Mouse (Mus musculus) T-helper 1 cell (primary cell): Measurements from ENCODE around the gene Olfr695.
"Not testable (repeated sequence)": the region's sequence is repeated elsewhere in the genome, so short reads cannot be mapped to it uniquely, and the experiment has no call there.

Source experiments
- in situ Hi-C: fragments of 300-600 bp; cut with MboI, MseI; formaldehyde crosslinking; loops from one replicate; pipeline ENCODE4 v1.15.1; 2025; ENCODE audit warnings: high pct_unique_total_duplicates

Gene Olfr695

DNA sequence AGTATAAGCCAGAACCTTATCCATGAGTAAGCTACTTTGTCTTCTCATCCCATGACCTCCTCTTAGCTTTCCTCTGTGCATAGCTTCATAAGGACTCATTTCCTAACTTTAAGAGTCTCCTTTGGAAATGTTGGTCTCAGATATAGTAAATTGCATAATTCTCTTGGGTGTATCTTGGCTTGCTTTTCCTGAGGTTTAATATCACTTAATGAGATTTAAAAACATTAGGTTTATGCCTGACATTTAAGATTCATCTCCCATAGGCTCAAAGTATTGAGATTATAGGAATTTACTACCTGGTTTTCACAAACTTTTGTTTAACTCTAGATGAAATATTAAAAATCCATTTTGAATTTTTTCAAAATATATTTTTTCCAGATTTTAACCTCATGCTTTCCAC is at the start of gene Olfr695:
TSS of gene Olfr695 (minus strand) at position 101 of the 400 bp plus-strand sequence.
- in situ Hi-C loops = no loop called here

DNA sequence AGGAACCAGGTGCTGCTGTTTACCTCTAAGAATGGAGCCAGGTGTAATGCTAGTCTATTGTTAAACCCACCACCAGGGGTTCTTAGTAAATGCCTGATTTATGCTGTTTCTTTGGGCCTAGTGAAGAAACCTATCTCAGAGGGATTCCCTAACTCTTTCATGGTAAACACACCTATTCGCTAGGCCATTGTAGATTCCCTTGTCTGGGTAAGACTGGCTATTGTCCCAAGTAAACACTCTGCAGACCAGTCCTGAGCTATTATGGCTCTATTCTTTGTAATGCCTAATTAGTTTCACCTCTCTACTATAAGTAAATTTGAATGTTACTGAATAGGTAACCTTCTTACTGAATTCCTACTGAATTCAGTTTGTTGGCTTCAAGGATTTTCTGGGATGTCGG is 44.8 kb upstream of the Olfr695 start:
- in situ Hi-C loops = not testable (repeated sequence)

GRCm38 (mm10) chr7:106758800-106759199 is 42.6 kb upstream of the Olfr695 start:
- in situ Hi-C loops = no loop called here

DNA sequence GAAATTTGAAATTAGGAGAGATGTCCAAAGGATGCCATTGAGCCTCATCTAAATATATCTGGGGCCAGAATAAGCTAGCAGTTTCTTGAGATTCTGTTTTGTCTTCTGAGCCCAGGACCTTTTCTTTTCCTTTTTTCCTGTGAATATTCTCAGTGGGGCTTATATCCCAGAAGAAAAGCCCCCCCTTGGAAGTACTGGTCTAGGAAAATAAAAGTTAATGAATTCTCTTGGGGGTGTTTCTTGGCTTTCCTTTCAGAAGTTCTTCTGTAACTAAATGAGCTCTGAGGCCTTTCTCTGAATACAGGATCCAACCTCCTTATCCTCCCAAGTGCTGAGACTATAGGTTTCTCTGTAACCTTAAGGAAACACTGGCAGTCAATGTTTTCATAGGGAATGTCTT is 39.1 kb upstream of the Olfr695 start, which contains the start of gene Olfr698:
TSS of gene Olfr698 (minus strand) at position 101 of the 400 bp plus-strand sequence.
- in situ Hi-C loops = no loop called here

DNA sequence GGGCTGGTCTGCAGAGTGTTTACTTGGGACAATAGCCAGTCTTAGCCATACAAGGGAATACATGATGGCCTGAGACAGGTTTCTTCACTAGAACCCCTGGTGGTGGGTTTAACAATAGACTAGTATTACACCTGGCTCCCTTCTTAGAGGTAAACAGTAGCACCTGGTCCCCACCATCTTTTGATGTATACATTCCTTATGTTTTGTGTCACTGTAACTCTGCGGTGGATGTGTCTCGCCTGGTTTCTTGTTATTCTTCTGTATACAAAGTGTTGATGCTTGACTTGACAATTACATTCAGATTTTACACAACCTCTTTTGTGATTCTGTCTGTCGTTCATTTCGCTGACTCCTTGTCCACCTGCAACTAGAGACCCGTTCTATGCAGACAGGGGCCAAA is 29.6 kb upstream of the Olfr695 start:
- in situ Hi-C loops = no loop called here

- in situ Hi-C loops = no loop called here
Measured at GRCm38 (mm10) chr7:106742343-106742742, 26.1 kb upstream of the Olfr695 start, which contains the start of gene Olfr697. TSS of gene Olfr697 (minus strand) at chr7:106742443.

DNA sequence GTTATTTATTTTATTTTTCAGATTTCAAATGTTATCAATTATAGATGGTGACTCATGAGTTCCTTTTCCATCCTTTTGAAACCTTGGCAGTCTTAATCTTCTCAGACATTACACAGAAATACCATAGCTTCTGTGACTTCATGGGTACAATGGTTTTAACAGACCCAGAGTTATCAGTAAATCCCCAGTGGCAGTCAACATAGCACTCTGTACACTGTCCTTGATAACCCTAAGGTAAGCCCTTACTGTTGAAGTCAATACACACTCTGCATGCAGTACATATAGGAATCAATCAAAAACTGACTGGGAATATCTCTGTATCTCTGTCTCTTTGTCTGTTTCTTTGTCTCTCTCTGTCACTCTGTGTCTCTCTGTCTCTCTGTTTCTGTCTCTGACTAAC is 20.8 kb upstream of the Olfr695 start:
- in situ Hi-C loops = no loop called here

DNA sequence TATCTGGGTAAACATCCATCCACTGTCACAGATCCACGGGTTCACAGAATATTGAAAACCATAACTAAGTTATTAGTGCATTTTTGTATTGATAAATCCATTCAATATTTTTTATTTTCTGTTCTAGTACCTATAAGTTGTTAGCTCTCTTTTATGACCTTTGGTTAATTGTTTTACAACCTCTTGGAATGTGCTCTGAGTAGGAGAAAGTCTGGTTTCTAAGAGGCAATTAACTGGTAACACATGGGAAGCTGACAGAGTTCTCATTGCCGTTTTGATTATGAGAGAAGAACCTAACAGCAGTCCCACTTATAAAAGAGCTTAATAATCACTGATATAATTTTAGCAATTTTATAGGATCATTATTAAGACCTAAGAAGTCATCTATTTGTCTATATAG is 17.5 kb upstream of the Olfr695 start:
- in situ Hi-C loops = no loop called here

GRCm38 (mm10) chr7:106725654-106726053 is 9.5 kb upstream of the Olfr695 start:
- in situ Hi-C loops = not testable (repeated sequence)

- in situ Hi-C loops = no loop called here
Measured at GRCm38 (mm10) chr7:106711463-106711862, 4.7 kb downstream of the Olfr695 start.

DNA sequence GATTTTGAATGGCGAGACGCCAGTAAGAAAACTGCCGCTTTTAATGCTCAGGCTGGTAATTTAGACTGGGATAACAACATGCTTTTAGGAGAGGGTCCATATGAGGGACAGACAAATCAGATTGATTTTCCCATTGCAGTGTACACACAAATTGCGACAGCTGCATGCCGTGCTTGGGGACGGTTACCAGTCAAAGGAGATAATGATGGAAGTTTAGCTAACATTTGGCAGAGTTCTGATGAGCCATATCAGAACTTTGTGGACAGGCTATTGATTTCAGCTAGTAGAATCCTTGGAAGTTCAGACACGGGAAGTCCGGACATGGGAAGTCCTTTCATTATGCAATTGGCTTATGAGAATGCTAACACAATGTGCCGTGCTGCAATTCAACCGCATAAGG is 8.5 kb downstream of the Olfr695 start:
- in situ Hi-C loops = not testable (repeated sequence)

DNA sequence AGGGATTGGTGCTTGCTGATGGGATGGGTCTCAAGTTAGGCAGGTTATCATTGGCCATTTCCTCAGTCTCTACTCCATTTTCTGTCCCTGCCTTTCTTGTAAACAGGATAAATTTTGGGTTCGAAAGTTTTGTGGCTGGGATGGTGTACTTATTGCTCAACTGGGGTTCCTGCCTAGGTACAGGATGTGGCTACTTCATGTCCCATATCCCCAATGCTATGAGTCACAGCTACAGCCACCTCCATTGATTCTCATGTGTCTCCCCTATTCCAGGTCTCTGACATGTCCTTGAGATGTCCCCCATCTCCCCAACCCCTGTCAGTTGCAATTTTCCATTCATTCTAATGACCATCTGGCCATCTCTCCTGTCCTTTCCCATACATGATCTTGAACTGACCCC is 19.3 kb downstream of the Olfr695 start:
- in situ Hi-C loops = no loop called here

GRCm38 (mm10) chr7:106692976-106693375 is 23.2 kb downstream of the Olfr695 start:
- in situ Hi-C loops = no loop called here

DNA sequence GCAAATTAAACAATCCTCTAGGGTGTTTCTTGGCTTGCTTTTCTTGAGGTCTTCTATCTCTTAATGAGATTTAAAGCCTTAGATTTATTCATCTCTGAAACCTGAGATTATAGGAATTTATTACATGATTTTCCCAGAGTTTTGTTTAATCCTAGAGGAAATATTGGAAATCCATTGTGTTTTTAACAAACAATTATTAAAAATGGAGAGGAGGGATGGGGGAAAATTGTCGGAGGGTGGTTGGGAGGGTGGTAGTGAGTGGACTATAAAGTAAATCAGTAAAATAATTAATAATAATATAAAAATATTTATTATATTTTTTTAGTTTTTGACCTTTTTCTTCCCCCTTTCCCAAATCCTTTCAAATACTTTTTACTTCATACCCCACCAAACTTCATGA is 24.5 kb downstream of the Olfr695 start, which contains the start of gene Olfr694:
TSS of gene Olfr694 (minus strand) at position 101 of the 400 bp plus-strand sequence.
- in situ Hi-C loops = no loop called here

GRCm38 (mm10) chr7:106685382-106685781 is 30.8 kb downstream of the Olfr695 start:
- in situ Hi-C loops = no loop called here

DNA sequence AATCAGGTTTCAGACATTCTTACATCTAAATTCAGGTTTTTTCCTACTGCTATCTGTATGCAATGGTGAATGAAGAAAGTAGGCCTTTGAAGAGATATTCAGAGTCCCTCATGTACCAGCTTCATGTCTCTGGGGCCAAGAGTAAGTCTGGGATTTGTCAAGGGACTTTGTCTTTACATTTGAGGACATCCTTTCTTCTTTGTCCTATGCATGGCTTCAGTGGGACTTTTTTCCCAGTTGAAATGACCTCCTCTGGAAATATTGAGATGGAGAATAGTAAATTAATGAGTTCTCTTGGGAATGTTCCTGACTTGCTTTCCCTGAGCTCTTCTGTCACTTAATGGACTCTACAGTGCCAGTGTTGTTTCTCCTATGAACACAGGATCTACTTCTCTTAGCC is 35.7 kb downstream of the Olfr695 start, which contains the start of gene Olfr693:
TSS of gene Olfr693 (minus strand) at position 101 of the 400 bp plus-strand sequence.
- in situ Hi-C loops = no loop called here
